Mouse (Mus musculus) gonadal fat pad, adult 2 months (tissue): ENCODE measurements around the gene Tex14. TPM values are rescaled to one million over a fixed set of nuclear protein-coding genes. Genes with fewer than 3 reads are reported as not detected.
"Not testable (repeated sequence)": the region's sequence is repeated elsewhere in the genome, so short reads cannot be mapped to it uniquely, and the experiment has no call there.

Experiments used
- DNase-seq: peaks from one replicate; pipeline ENCODE4 v3.0.0-alpha.2; 2012; ENCODE audit warnings: low read depth
- polyA plus RNA-seq: library from polyadenylated mRNA; depleted of rRNA; stranded (reverse); fragments of >200 nt; gene quantifications from 2 replicates; pipeline ENCODE4 v1.2.3, GENCODE M21; 2012; rRNA removed

Tex14 gene
- 0.38 and 0.62 TPM in 2 replicates for polyA plus RNA-seq

DNA sequence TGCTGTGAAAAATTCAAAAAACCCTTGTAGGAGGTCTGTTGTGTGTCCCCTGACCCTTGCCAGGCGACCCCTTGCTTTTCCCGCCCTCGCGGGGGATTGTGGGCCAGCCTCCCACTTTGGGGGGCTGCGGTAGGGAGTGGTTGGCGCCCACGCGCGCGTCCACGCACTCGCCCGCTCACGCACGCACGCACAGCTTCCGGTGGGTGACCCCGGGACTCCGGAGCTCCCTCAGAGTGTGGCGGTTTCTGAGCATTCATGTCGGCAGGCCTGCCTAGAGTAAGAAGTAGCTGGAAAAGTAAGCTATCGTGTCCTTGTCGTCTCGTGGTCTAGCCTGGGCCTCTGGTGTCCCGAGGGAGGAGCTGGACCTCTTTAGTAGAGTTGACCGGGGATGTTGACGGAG is at the start of gene Tex14, which contains the start of gene Rad51c:
TSS of gene Tex14 (plus strand) at position 190 of the 400 bp plus-strand sequence.
TSS of gene Rad51c (minus strand) at position 79 of the 400 bp plus-strand sequence.
- DNase-seq: no peak

DNA sequence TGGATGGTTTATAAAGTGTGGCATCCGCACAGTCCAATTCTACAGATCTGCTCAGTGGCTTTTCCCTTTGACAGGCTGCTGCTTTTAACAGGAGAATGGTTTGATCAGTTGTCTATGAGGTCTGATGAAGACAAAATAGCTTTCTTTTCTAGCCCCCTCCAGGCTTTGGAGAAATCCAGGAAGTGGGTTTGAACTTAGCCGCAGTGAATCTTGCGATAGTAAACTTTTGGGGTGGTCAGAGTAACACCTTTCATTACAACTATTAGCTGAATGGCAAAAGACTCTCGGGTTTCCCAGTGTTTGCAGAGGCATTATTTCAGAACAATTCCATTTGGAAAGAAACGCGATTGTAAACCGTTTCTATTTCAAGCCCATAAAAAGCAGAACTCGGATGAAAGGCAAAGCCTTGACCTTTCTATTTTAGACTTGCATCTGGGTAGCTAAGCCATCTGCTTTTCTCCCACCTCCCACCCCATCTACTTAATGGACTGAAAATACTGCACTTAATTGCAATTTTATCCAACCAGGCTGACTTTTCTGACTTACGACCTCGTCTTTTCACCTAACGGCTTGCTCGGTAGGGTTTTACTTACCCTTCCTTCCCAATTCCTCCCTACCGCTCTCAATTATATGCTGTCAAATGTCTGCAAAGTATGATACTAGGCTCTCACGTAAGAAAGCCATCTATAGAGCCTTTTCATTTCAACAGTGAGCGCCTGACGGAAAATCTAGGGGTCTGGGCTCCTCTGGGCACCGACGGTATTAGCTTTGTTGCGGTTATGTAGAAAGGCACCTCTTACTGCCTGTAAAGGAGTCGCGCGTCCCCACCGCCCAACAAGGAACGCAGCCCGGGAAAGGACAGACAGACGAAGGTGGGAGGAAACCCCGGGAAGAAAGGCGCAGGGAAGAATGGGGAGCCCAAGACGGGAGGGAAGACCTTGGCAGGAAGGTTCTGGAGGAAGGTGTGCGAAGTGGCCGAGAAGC is 47.3 kb upstream of the Tex14 start:
- no peak for DNase-seq

DNA sequence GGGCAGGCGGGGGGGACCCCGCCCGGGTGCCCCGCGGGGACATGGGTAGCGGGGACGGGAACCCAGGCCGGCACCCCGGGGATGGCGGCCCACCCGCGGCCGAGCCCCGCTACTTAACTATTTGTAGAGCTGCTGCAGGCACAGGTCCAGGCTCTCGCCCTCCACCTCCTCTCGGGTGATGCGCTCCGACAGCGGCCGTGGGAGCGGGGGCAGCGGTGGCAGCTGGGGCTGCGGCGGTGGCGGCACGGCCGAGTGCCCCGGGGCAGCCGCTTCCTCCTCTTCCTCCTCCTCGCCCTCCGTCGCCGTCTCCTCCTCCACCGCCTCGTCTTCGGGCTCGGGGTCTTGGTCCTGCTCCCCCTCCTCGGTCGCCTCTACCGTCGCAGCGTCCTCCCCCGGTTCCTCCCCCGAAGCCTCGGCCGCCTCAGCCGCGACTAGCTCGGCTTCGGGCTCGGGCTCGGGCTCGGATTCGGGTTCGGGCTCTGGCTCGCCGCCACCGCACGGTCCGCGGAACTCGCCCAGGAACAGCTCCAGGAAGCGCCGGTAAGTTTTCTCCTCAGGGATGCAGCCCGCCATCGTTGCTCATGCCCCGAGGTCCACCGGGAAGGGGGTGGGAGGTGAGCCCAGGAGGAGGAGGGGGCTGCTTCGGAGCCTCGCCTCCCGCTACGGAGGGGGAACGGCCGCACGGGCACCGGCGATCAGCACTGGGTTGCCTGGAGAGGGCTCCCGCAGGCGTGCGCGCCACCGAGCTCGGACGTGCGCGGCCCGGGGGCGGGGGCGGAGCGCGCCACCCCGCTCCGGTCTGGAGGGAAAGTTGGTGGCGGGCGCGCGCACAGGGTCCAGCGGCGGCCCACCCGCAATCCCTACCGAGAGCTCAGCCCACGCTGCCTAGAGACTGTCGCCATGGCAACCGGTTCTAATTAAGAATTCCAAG is 46.3 kb upstream of the Tex14 start, which contains the start of gene Ppm1e:
TSS of gene Ppm1e (minus strand) at position 693 of the 931 bp plus-strand sequence.
- DNase-seq: no peak

- no peak for DNase-seq
These were observed 45.6 kb upstream of the Tex14 start for GRCm38 (mm10) chr11:87359262-87359612.

DNA sequence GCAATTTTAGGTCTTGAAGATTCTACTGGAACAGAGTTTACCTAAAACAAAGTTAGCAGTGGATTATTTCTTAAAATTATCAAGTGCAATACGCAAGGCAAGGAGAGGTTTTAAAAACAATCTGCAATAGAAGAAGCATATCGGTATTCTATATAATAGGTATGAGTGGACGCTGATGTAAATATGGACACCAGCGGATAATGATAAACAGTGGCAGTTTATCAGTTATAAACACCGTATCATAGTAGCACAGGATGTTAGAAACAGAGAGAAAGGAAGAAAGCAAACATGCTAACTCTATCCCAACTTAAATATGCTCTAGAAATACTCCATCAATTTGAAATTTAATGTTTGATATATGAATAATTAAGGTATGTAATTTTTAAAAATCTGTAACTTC is 39.7 kb upstream of the Tex14 start:
- no peak for DNase-seq

GRCm38 (mm10) chr11:87367061-87367460 is 37.8 kb upstream of the Tex14 start:
- DNase-seq: no peak

DNA sequence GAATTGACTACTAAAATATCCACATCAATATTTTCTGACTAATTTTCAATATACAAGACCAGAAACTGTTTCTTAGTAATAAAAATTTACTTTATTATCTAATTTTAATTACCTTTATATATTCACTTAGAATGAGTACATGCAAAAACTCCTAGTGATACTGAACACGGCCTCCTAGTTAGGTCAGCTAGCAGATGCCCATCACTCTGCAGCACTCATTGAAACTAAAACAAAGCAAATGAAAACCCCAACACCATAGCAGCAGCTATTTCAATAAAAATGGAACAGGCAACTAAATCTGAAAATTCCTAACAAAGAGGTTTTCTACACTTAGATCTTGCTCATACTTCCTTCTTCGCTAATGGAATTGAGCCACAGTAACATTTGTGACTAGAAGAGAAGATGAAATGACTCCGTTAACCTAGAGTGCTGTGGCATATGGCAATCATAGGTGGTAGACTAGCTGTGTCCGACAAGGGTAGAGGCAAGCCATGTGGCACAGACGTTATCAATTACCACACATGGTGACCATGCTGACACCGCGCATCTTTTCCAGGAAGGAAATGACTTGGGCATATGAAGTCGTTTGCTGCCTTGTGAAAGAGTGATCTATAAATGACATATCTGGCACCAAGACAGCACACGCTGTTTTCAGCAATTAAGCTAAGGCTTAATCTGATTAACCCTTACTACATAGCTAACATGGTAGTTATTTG is 36.8 kb upstream of the Tex14 start:
- no peak for DNase-seq

- DNase-seq: no peak
These were observed 20.3 kb upstream of the Tex14 start for GRCm38 (mm10) chr11:87384551-87384950.

GRCm38 (mm10) chr11:87385676-87386075 is 19.2 kb upstream of the Tex14 start:
- DNase-seq: no peak

DNA sequence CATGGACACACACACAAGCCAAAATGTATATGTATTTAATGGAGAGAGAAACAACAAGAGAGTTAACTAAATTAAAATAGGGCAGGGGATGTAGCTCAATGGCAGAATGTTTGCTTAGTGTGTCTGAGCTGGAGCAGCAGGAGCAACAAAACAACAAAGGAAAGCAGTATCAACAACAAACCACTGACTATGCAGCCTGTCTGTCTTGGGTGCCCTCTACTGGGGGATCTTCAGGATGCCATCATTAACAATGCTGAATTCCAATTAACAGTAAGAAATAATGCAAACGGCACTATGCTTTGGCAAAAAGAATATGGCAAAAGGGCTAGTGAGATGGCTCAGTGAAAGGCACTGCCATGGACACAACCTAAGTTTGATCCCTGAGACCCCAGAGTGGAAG is 11.0 kb upstream of the Tex14 start:
- DNase-seq: no peak

DNA sequence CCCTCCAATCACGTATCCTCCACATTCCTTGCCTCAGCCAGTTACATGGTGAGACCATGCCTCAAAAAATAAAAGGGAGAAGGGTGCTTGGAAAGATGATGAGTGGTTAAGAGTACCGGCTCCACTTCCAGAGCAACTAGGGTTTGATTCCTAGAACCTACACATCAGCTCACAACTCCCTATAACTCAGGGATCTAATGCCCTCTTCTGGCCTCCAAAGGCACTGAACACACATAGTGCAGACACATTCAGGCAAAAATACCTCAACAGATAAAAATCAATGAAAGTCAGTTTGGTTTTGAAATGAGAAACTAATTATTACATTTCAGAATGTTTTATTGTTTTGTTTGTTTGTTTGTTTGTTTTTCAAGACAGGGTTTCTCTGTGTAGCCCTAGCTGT is 6.5 kb upstream of the Tex14 start:
- no peak for DNase-seq

DNA sequence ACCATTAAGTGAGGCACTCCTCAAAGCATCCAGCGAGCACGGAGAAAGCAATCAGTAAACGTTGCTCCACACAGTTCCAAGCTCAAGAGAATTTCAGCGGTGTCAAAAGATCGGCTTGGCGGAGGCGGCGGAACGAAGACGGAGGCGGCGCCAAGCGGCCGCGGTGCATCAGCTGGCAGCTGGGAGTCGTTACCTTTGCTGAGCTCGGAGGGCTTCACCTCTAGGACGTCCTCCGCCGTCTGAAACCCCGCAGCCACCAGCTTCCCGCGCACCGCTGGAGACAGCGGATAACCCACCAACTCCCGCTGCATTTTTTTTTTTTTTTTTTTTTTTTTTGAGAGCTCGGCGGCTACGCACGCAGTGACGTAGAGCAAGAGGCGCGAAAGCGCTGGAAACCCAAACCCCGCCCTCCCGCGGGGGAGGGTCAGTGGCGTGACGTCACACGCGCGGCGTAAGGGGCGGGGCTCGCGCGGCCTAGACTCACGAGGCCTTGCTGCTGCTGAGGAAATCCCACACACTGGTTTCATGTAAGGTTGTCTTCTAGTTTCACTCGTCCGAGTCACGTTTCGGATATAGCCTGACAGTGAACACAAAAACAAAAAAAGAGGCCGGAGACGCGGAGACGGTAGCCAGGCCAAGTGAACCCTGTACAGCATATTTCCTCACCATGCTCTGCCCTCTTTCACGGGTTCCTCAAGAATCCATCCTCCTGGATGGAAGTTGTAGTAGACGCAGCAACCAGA is 583 bp upstream of the Tex14 start:
- DNase-seq: no peak

- not testable (repeated sequence) for DNase-seq
These were observed 8.5 kb downstream of the Tex14 start for GRCm38 (mm10) chr11:87413412-87413811.

- DNase-seq: no peak
These were observed 11.3 kb downstream of the Tex14 start for GRCm38 (mm10) chr11:87416120-87416519.

DNA sequence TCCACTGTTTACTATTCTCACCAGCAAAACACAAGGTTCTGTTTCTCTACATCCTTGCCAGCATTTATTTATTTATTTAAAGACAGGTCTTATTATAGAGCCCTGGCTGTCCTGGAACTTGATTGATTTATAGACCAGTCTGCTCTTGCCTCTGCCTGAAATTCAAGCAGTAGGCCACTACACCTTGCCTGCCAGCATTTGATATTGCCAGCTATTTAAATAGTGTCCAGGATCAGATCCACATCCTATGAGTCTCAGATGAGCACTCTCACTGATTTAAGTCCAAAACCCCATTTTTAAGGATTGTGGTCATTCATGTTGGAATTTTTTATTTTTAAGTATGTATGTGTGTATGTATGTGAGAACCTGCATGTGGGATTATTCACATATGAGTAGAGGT is 16.0 kb downstream of the Tex14 start:
- no peak for DNase-seq

GRCm38 (mm10) chr11:87421760-87422201 is 16.9 kb downstream of the Tex14 start:
- DNase-seq: no peak

DNA sequence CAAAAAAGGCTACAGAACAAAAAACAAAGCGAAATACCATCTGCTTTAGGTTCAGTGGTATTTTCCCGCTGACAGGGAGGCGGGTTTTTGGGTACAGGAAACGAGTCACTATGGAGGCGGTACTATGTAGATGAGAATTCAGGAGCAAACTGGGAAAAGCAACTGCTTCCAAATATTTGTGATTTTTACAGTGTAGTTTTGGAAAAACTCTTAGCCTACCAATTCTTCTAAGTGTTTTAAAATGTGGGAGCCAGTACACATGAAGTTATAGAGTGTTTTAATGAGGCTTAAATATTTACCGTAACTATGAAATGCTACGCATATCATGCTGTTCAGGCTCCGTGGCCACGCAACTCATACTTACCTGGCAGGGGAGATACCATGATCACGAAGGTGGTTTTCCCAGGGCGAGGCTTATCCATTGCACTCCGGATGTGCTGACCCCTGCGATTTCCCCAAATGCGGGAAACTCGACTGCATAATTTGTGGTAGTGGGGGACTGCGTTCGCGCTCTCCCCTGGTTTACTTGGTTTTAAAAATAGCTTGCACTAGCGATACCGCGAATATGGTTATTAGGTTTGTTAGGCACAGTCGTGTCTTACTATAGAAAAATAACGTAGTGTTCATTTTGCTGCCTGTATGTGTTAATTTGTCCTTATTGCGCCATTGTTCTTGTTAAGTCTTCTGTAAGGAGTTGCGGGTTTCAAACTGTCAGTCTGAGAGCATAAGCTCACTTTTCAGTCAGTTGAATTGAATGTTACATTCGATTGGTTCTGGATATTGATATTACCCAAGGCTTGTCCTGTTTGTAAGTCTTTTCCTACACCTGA is 17.9 kb downstream of the Tex14 start:
- DNase-seq: no peak

DNA sequence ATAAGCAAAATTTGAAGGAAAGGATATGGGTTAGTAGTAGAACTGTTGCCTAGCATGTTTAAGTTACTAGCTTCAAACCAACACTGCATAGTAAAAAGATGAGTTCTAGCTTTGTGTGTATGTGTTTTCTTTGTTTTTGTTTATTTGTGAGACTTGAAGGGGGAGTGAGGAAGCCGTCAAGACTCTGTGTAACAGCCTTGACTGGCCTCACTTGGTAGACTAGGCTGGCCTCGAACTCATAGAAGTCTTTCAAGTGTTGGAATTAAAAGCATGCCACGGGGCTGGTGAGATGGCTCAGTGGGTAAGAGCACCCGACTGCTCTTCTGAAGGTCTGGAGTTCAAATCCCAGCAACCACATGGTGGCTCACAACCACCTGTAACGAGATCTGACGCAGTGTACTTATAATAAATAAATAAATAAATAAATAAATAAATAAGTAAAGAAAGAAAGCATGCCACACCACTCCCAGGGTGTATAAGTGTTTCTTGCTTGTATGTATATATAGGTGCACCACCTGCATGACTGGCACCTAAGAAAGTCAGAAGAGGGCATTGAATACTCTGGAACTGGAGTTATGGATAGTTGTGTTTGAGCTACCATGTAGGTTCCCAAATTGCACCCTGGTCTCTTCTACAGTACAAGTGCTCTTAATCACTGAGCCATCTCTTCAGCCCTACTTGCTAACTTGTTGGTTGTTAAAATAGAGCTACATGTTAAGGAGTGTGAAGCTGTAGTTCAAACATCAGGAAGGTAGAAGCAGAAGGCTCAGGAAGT is 18.9 kb downstream of the Tex14 start:
- no peak for DNase-seq

GRCm38 (mm10) chr11:87426121-87426449 is 21.2 kb downstream of the Tex14 start:
- DNase-seq: no peak
